Mouse (Mus musculus) limb, embryonic 15.5 days (tissue): ENCODE measurements around the gene Ints2. TPM values are rescaled to one million over a fixed set of nuclear protein-coding genes. Genes with fewer than 3 reads are reported as not detected.
A peak's percentile ranks its signal among the peaks of the same experiment; 100 is the strongest.
"Not testable (repeated sequence)": the region's sequence is repeated elsewhere in the genome, so short reads cannot be mapped to it uniquely, and the experiment has no call there.

Source experiments
- ATAC-seq: fragments of 200-750 bp; cut with Nextera tagmentation; 2 replicates; pipeline ENCODE4 v1.8.0; 2017; ENCODE audit warnings: low read depth, moderate TSS enrichment; ENCODE audit not compliant: insufficient number of reproducible peaks, low FRiP score, low TSS enrichment
- H3K27ac ChIP-seq: fragments of 300-500 bp; sonication (generic); 2 replicates; pipeline ENCODE4 v1.5.1; 2015; ENCODE audit warnings: moderate library complexity, mild to moderate bottlenecking, inconsistent platforms
- H3K27me3 ChIP-seq: fragments of 300-500 bp; sonication (generic); 2 replicates; pipeline ENCODE4 v1.6.1; 2015; ENCODE audit warnings: inconsistent platforms
- H3K36me3 ChIP-seq: fragments of 300-500 bp; sonication (generic); 2 replicates; pipeline ENCODE4 v1.6.1; 2015; ENCODE audit warnings: inconsistent platforms
- H3K4me1 ChIP-seq: fragments of 300-500 bp; sonication (generic); 2 replicates; pipeline ENCODE4 v1.6.1; 2015; ENCODE audit warnings: inconsistent platforms
- H3K4me2 ChIP-seq: fragments of 300-500 bp; sonication (generic); 2 replicates; pipeline ENCODE4 v1.6.1; 2015; ENCODE audit warnings: mild to moderate bottlenecking, inconsistent platforms
- H3K4me3 ChIP-seq: fragments of 300-500 bp; sonication (generic); 2 replicates; pipeline ENCODE4 v1.5.1; 2015; ENCODE audit warnings: mild to moderate bottlenecking, inconsistent platforms
- H3K9ac ChIP-seq: fragments of 300-500 bp; sonication (generic); 2 replicates; pipeline ENCODE4 v1.6.1; 2015; ENCODE audit warnings: inconsistent platforms
- H3K9me3 ChIP-seq: fragments of 300-500 bp; sonication (generic); 2 replicates; pipeline ENCODE4 v1.6.1; 2016; ENCODE audit warnings: inconsistent platforms
- WGBS: fragments of 180-500 bp; shearing (Covaris S2); methylation state at CpG from one replicate; pipeline ENCODE4 v1.1.7; 2015; 5-methylcytosine and 5-hydroxymethylcytosine counted together
- polyA plus RNA-seq: library from polyadenylated mRNA; unstranded; fragments of >200 nt; fragmentation: Nextera tagmentation; extraction: Ambion mirVana; gene quantifications from 2 replicates; pipeline ENCODE4 v1.2.1, GENCODE M21; 2015

Ints2 gene
- polyA plus RNA-seq, 1 experiment from 2014 or later = 25.4 TPM

- WGBS = 92% methylated on average over 2 of the region's 2 CpGs
- H3K4me1 ChIP-seq = no peaks in the 10 kb centered on the region
- H3K4me3 ChIP-seq = no peak overlapping the region
- no peaks in the 10 kb centered on the region for H3K27me3 ChIP-seq
- peaks cover 66% of the 10 kb centered on the region for H3K36me3 ChIP-seq
- no peaks in the 10 kb centered on the region for H3K9me3 ChIP-seq
- no peak overlapping the region for H3K4me2 ChIP-seq
- no peak overlapping the region for H3K27ac ChIP-seq
- H3K9ac ChIP-seq = no peak overlapping the region
- no peak for ATAC-seq
Observed at GRCm38 (mm10) chr11:86209123-86209522, 48.3 kb downstream of the Ints2 start.

- no peak overlapping the region for H3K27ac ChIP-seq
- H3K4me1 ChIP-seq = peaks cover 11% of the 10 kb centered on the region
- H3K4me2 ChIP-seq = no peak overlapping the region
- peaks cover 70% of the 10 kb centered on the region for H3K36me3 ChIP-seq
- no peaks in the 10 kb centered on the region for H3K9me3 ChIP-seq
- WGBS = 89% methylated on average over 4 of the region's 4 CpGs
- no peak overlapping the region for H3K9ac ChIP-seq
- H3K4me3 ChIP-seq = no peak overlapping the region
- no peaks in the 10 kb centered on the region for H3K27me3 ChIP-seq
- no peak for ATAC-seq
Observed at GRCm38 (mm10) chr11:86205876-86206275, 51.5 kb downstream of the Ints2 start.

GRCm38 (mm10) chr11:86205031-86205430 lies 52.3 kb downstream of the Ints2 start:
- WGBS = 97% methylated on average over 5 of the region's 5 CpGs
- ATAC-seq = no peak
- no peak overlapping the region for H3K4me2 ChIP-seq
- H3K36me3 ChIP-seq = peaks cover 70% of the 10 kb centered on the region
- H3K27me3 ChIP-seq = no peaks in the 10 kb centered on the region
- no peak overlapping the region for H3K27ac ChIP-seq
- peaks cover 11% of the 10 kb centered on the region for H3K4me1 ChIP-seq
- no peak overlapping the region for H3K9ac ChIP-seq
- no peaks in the 10 kb centered on the region for H3K9me3 ChIP-seq
- no peak overlapping the region for H3K4me3 ChIP-seq

GRCm38 (mm10) chr11:86201901-86202675 lies 55.3 kb downstream of the Ints2 start:
- 45% methylated on average over 16 of the region's 16 CpGs for WGBS
- Histone ChIP-seq H3K36me3 (peaks cover 46% of the 10 kb centered on the region), H3K27me3 (no peaks in the 10 kb centered on the region), H3K9me3 (no peaks in the 10 kb centered on the region), H3K4me3 (peak overlapping the region; percentile 67), H3K9ac (peak overlapping the region; percentile 76), H3K4me2 (peak overlapping the region; percentile 63), H3K27ac (peak overlapping the region; percentile 92), H3K4me1 (peaks cover 11% of the 10 kb centered on the region)
- ATAC-seq = no peak

- Histone ChIP-seq H3K27ac (peak within 1 kb of the TSS; percentile 92), H3K9me3 (no peaks in the 10 kb centered on the region), H3K27me3 (no peaks in the 10 kb centered on the region), H3K4me3 (peak within 1 kb of the TSS; percentile 67), H3K9ac (peak within 1 kb of the TSS; percentile 76), H3K4me2 (peak within 1 kb of the TSS; percentile 63), H3K36me3 (peaks cover 37% of the 10 kb centered on the region), H3K4me1 (peaks cover 11% of the 10 kb centered on the region)
- ATAC-seq = peak; percentile 99
- WGBS = under 1% methylated on average over 60 of the region's 60 CpGs
Observed at GRCm38 (mm10) chr11:86201037-86201786, 56.2 kb downstream of the Ints2 start, which contains the start of gene Brip1. Gene Brip1, minus strand, starts transcription at chr11:86201193.

GRCm38 (mm10) chr11:86200460-86201021 lies 56.8 kb downstream of the Ints2 start:
- Histone ChIP-seq H3K27me3 (no peaks in the 10 kb centered on the region), H3K9ac (peak overlapping the region; percentile 48), H3K27ac (peak overlapping the region; percentile 79), H3K4me3 (peak overlapping the region; percentile 67), H3K4me2 (peak overlapping the region; percentile 57), H3K36me3 (peaks cover 30% of the 10 kb centered on the region), H3K4me1 (peaks cover 11% of the 10 kb centered on the region), H3K9me3 (no peaks in the 10 kb centered on the region)
- ATAC-seq = peak; percentile 62
- WGBS = 1% methylated on average over 20 of the region's 21 CpGs

GRCm38 (mm10) chr11:86199733-86200132 lies 57.6 kb downstream of the Ints2 start:
- 44% methylated on average over 4 of the region's 4 CpGs for WGBS
- no peaks in the 10 kb centered on the region for H3K27me3 ChIP-seq
- peaks cover 30% of the 10 kb centered on the region for H3K36me3 ChIP-seq
- H3K9me3 ChIP-seq = no peaks in the 10 kb centered on the region
- peaks cover 11% of the 10 kb centered on the region for H3K4me1 ChIP-seq
- H3K27ac ChIP-seq = no peak overlapping the region
- peak overlapping the region; percentile 57 for H3K4me2 ChIP-seq
- H3K9ac ChIP-seq = no peak overlapping the region
- H3K4me3 ChIP-seq = peak overlapping the region; percentile 67
- no peak for ATAC-seq

GRCm38 (mm10) chr11:86185224-86185623 lies 72.2 kb downstream of the Ints2 start:
- not testable (repeated sequence) for ATAC-seq, H3K4me2 ChIP-seq, H3K4me3 ChIP-seq, H3K9ac ChIP-seq, H3K9me3 ChIP-seq, H3K36me3 ChIP-seq, H3K27me3 ChIP-seq, H3K27ac ChIP-seq, H3K4me1 ChIP-seq
- WGBS = 84% methylated on average over 7 of the region's 7 CpGs

GRCm38 (mm10) chr11:86175833-86176232 lies 81.5 kb downstream of the Ints2 start:
- WGBS = 54% methylated on average over 3 of the region's 3 CpGs
- H3K9ac ChIP-seq = no peak overlapping the region
- no peaks in the 10 kb centered on the region for H3K4me1 ChIP-seq
- no peaks in the 10 kb centered on the region for H3K9me3 ChIP-seq
- H3K27ac ChIP-seq = no peak overlapping the region
- ATAC-seq = no peak
- H3K4me3 ChIP-seq = no peak overlapping the region
- H3K36me3 ChIP-seq = no peaks in the 10 kb centered on the region
- H3K4me2 ChIP-seq = no peak overlapping the region
- no peaks in the 10 kb centered on the region for H3K27me3 ChIP-seq

- Histone ChIP-seq H3K27me3 (no peaks in the 10 kb centered on the region), H3K4me2 (no peak overlapping the region), H3K36me3 (no peaks in the 10 kb centered on the region), H3K27ac (no peak overlapping the region), H3K4me3 (no peak overlapping the region), H3K9ac (no peak overlapping the region), H3K9me3 (no peaks in the 10 kb centered on the region), H3K4me1 (no peaks in the 10 kb centered on the region)
- WGBS = 47% methylated on average over 2 of the region's 2 CpGs
- no peak for ATAC-seq
Observed at GRCm38 (mm10) chr11:86174173-86174572, 83.2 kb downstream of the Ints2 start.

GRCm38 (mm10) chr11:86170743-86171142 lies 86.6 kb downstream of the Ints2 start:
- no peak overlapping the region for H3K27ac ChIP-seq
- H3K9me3 ChIP-seq = no peaks in the 10 kb centered on the region
- H3K4me3 ChIP-seq = no peak overlapping the region
- no peak overlapping the region for H3K4me2 ChIP-seq
- H3K27me3 ChIP-seq = no peaks in the 10 kb centered on the region
- H3K9ac ChIP-seq = no peak overlapping the region
- 73% methylated on average over 2 of the region's 2 CpGs for WGBS
- no peaks in the 10 kb centered on the region for H3K4me1 ChIP-seq
- no peaks in the 10 kb centered on the region for H3K36me3 ChIP-seq
- ATAC-seq = no peak
